Mouse (Mus musculus) testis, adult 2 months (tissue): ENCODE measurements at regions not wholly inside any gene's neighbourhood (a gene's known extent, or its start where the extent isn't known, plus 50 kb on each side); places are given as distances from the start of the nearest gene placed in this dataset.

Experiments used
- CTCF ChIP-seq: fragments of 200-500 bp; IDR thresholded peaks from 2 replicates; pipeline ENCODE4 v1.5.1; 2012; ENCODE audit warnings: low read depth, mild to moderate bottlenecking, inconsistent platforms, low read length, moderate library complexity; ENCODE audit not compliant: control insufficient read depth, insufficient read depth, insufficient replicate concordance
- POLR2A ChIP-seq: fragments of 200-500 bp; IDR thresholded peaks from 2 replicates; pipeline ENCODE4 v1.6.1; 2012; ENCODE audit warnings: low read depth, mild to moderate bottlenecking, inconsistent platforms, low read length, moderate library complexity; ENCODE audit not compliant: control insufficient read depth

- TF ChIP-seq CTCF (no peak), POLR2A (no peak)
Observed at GRCm38 (mm10) chr12:104590291-104590690, 117.2 kb upstream of the Gsc start.
